Mouse (Mus musculus) liver, embryonic 11.5 days (tissue): ENCODE data around the gene Epha5. TPM values are rescaled to one million over a fixed set of nuclear protein-coding genes. Genes with fewer than 3 reads are reported as not detected.

ENCODE experiments used
- ATAC-seq: fragments of 200-750 bp; cut with Nextera tagmentation; replicated peaks from 2 replicates; pipeline ENCODE4 v1.8.0; 2017; ENCODE audit warnings: moderate number of reproducible peaks, mild to moderate bottlenecking, moderate TSS enrichment, moderate library complexity; ENCODE audit not compliant: low FRiP score
- DNase-seq: peaks from one replicate; pipeline ENCODE4 v3.0.0-alpha.2; 2017; ENCODE audit warnings: low spot score
- H3K27ac ChIP-seq: fragments of 300-500 bp; sonication (generic); 2 replicates; pipeline ENCODE4 v1.5.1; 2014; ENCODE audit warnings: mild to moderate bottlenecking, low read depth, low read length, control low read depth
- H3K27me3 ChIP-seq: fragments of 300-500 bp; sonication (generic); replicated peaks from 2 replicates; pipeline ENCODE4 v1.6.1; 2014; ENCODE audit warnings: low read length, mixed read lengths; ENCODE audit not compliant: control insufficient read depth, insufficient read depth
- H3K36me3 ChIP-seq: fragments of 300-500 bp; sonication (generic); 2 replicates; pipeline ENCODE4 v1.6.1; 2014; ENCODE audit warnings: mild to moderate bottlenecking, low read length, moderate library complexity, mixed read lengths; ENCODE audit not compliant: control insufficient read depth, insufficient read depth
- H3K4me1 ChIP-seq: fragments of 300-500 bp; sonication (generic); replicated peaks from 2 replicates; pipeline ENCODE4 v1.6.1; 2014; ENCODE audit warnings: low read length, mixed read lengths; ENCODE audit not compliant: control insufficient read depth, insufficient read depth
- H3K4me2 ChIP-seq: fragments of 300-500 bp; sonication (generic); 2 replicates; pipeline ENCODE4 v1.6.1; 2014; ENCODE audit warnings: mild to moderate bottlenecking, control low read depth, moderate library complexity
- H3K4me3 ChIP-seq: fragments of 300-500 bp; sonication (generic); 2 replicates; pipeline ENCODE4 v1.5.1; 2014; ENCODE audit warnings: low read depth, low read length, control low read depth
- H3K9ac ChIP-seq: fragments of 300-500 bp; sonication (generic); 2 replicates; pipeline ENCODE4 v1.6.1; 2014; ENCODE audit warnings: low read depth, low read length, control low read depth
- H3K9me3 ChIP-seq: fragments of 300-500 bp; sonication (generic); 2 replicates; pipeline ENCODE4 v1.6.1; 2016; ENCODE audit warnings: low read length, inconsistent platforms, mixed read lengths; ENCODE audit not compliant: control insufficient read depth
- WGBS: fragments of 180-500 bp; shearing (Covaris S2); extraction: QIAGEN DNeasy Blood & Tissue Kit; methylation state at CpG from one replicate; pipeline ENCODE4 v1.1.7; 2014; 5-methylcytosine and 5-hydroxymethylcytosine counted together
- polyA plus RNA-seq: library from polyadenylated mRNA; unstranded; fragments of >200 nt; fragmentation: Nextera tagmentation; extraction: Ambion mirVana; gene quantifications from 2 replicates; pipeline ENCODE4 v1.2.1, GENCODE M21; 2014

The Epha5 gene
- polyA plus RNA-seq, 1 experiment from 2014 or later, result 0.07 TPM

DNA sequence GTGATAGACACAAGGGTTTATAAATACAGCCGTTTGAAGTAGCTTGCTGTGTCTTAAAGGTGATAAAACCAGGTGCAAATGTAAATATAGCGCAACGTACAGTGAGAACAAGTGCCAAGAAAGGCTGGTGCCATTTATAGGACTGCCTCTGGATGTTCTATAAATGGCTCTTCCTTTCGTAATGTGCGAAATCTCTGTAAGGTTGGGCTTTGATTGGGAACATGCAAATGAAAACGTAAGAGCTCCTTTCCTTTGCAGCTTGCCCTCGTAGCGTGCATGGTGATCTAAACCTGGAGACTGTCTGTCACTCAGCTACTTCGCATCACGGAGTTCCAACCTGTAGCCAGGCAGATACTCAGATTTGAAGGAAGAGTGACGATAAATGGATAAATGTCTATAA lies 321.2 kb downstream of the Epha5 start:
- WGBS, result 79% methylated on average over 11 of the region's 11 CpGs
- H3K4me2 ChIP-seq, result no peak overlapping the region
- no peaks in the 10 kb centered on the region for H3K9me3 ChIP-seq
- H3K4me1 ChIP-seq, result no peaks in the 10 kb centered on the region
- ATAC-seq (no peak), DNase-seq (no peak)
- no peaks in the 10 kb centered on the region for H3K36me3 ChIP-seq
- no peak overlapping the region for H3K9ac ChIP-seq
- H3K27ac ChIP-seq, result no peak overlapping the region
- no peak overlapping the region for H3K4me3 ChIP-seq
- no peaks in the 10 kb centered on the region for H3K27me3 ChIP-seq

DNA sequence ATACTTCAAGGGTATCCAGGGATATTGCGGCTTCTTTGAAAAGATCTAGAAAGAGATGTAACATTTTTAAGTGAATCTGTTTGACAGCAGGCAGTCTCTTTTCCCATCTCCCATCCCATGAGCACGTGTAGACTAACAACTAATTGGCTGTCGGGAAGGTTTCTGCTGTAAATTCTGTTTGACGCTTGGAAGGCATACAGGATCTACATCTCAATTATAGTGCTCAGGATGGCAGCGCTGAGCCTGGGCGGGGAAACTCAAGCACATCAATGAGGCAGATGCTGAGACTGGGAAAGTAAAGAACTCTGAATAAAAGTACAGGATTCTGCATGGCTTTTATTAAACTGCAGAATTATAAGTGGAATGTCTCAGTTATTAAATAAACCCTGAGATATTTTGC lies 335.9 kb downstream of the Epha5 start:
- H3K27ac ChIP-seq, result no peak overlapping the region
- WGBS, result 61% methylated on average over 6 of the region's 6 CpGs
- H3K4me2 ChIP-seq, result no peak overlapping the region
- H3K27me3 ChIP-seq, result no peaks in the 10 kb centered on the region
- H3K36me3 ChIP-seq, result no peaks in the 10 kb centered on the region
- H3K4me3 ChIP-seq, result no peak overlapping the region
- ATAC-seq (no peak), DNase-seq (no peak)
- H3K9me3 ChIP-seq, result no peaks in the 10 kb centered on the region
- no peak overlapping the region for H3K9ac ChIP-seq
- no peaks in the 10 kb centered on the region for H3K4me1 ChIP-seq

DNA sequence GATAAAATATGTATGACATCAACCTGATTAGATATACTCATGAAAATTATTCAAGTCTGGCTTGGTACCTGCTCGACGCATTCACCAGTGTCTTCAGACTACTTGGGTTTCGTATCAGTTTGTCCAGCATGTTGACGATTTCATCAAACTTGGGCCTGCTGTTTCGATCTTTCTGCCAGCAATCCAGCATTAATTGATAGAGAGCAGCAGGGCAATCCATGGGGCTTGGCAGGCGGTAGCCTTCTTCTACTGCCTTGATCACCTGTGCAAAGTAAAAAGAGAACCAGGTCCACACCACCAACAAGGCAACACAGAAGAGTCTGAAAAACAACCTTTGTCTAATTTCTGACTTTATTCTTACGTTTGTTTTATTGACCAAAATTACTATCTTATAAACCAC lies 346.2 kb downstream of the Epha5 start:
- ATAC-seq (no peak), DNase-seq (no peak)
- WGBS, result 87% methylated on average over 7 of the region's 7 CpGs
- Histone ChIP-seq H3K9me3 (no peaks in the 10 kb centered on the region), H3K4me2 (no peak overlapping the region), H3K36me3 (no peaks in the 10 kb centered on the region), H3K9ac (no peak overlapping the region), H3K27me3 (no peaks in the 10 kb centered on the region), H3K27ac (no peak overlapping the region), H3K4me1 (no peaks in the 10 kb centered on the region), H3K4me3 (no peak overlapping the region)

DNA sequence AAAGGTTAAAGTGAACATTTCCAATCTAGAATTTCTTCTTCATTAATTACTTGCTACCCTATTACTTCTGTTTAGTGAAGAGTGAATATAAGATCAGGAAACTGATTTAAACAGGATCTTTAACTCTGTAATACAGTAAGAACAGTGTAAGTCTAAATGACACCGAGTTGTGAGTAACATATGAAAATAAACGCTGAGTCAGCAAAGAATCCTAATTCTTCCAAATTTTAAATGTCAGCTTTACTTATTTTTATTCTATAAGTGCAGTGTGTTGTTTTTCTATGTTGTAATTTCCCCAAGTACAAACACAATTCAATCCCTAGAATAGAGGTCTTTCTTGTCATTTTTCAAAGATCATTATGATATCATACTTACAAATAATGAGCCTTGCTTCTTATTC lies 363.3 kb downstream of the Epha5 start:
- ATAC-seq, result no peak
- no peaks in the 10 kb centered on the region for H3K4me1 ChIP-seq
- no peaks in the 10 kb centered on the region for H3K36me3 ChIP-seq
- DNase-seq, result no peak
- no peak overlapping the region for H3K4me2 ChIP-seq
- H3K9ac ChIP-seq, result no peak overlapping the region
- no peaks in the 10 kb centered on the region for H3K27me3 ChIP-seq
- no peaks in the 10 kb centered on the region for H3K9me3 ChIP-seq
- no peak overlapping the region for H3K27ac ChIP-seq
- H3K4me3 ChIP-seq, result no peak overlapping the region
- 80% methylated on average over 2 of the region's 2 CpGs for WGBS

DNA sequence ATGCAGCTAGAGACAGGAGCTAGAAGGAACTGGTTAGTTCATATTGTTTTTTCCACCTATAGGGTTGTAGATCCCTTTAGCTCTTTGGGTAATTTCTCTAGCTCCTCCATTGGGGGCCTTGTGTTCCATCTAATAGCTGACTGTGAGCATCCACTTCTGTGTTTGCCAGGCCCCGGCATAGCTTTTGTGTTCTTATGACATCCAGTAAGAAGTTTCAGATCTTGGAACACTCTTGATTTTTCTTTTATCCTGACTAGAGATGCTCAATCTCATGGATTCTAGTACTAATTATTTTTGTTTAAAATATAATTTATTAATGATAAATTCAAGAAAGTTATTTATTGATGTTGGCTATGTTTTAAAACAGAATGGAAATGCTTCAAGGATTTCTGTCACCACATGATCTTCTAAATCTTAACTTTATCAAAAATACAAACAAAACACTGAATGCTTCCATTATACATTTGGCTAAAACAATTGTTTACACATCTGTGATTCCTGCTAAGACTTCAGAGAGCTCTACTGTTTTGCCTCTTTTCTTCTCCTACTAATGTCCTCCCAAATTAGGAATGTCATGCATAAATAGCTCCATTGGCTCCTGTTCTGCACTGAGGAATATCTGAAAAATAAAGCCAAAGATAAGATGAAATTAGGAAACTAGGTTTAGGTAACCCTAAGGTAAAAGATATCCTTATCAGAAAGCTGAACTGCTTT lies 379.8 kb downstream of the Epha5 start:
- no peaks in the 10 kb centered on the region for H3K36me3 ChIP-seq
- H3K4me3 ChIP-seq, result no peak overlapping the region
- no peak overlapping the region for H3K9ac ChIP-seq
- H3K27ac ChIP-seq, result no peak overlapping the region
- H3K27me3 ChIP-seq, result no peaks in the 10 kb centered on the region
- H3K9me3 ChIP-seq, result no peaks in the 10 kb centered on the region
- 93% methylated on average over 1 of the region's 1 CpGs for WGBS
- ATAC-seq (no peak), DNase-seq (no peak)
- H3K4me1 ChIP-seq, result no peaks in the 10 kb centered on the region
- no peak overlapping the region for H3K4me2 ChIP-seq
